Mouse (Mus musculus) forebrain, embryonic 16.5 days (tissue): ENCODE measurements around the gene Mrps10. TPM values are rescaled to one million over a fixed set of nuclear protein-coding genes. Genes with fewer than 3 reads are reported as not detected.

Experiments
- ATAC-seq: fragments of 200-750 bp; cut with Nextera tagmentation; 2 replicates; pipeline ENCODE4 v1.8.0; 2017; ENCODE audit warnings: mild to moderate bottlenecking, moderate library complexity
- H3K27ac ChIP-seq: fragments of 300-500 bp; sonication (generic); 2 replicates; pipeline ENCODE4 v1.5.1; 2014; ENCODE audit warnings: low read length, control low read depth
- H3K27me3 ChIP-seq: fragments of 300-500 bp; sonication (generic); replicated peaks from 2 replicates; pipeline ENCODE4 v1.6.1; 2014; ENCODE audit warnings: low read length; ENCODE audit not compliant: control insufficient read depth, insufficient read depth
- H3K36me3 ChIP-seq: fragments of 300-500 bp; sonication (generic); 2 replicates; pipeline ENCODE4 v1.6.1; 2014; ENCODE audit not compliant: control insufficient read depth, insufficient read depth
- H3K4me1 ChIP-seq: fragments of 300-500 bp; sonication (generic); replicated peaks from 2 replicates; pipeline ENCODE4 v1.6.1; 2014; ENCODE audit warnings: low read length; ENCODE audit not compliant: control insufficient read depth, insufficient read depth
- H3K4me2 ChIP-seq: fragments of 300-500 bp; sonication (generic); 2 replicates; pipeline ENCODE4 v1.6.1; 2014; ENCODE audit warnings: mild to moderate bottlenecking, low read length, control low read depth
- H3K4me3 ChIP-seq: fragments of 300-500 bp; sonication (generic); replicated peaks from 2 replicates; pipeline ENCODE4 v1.5.1; 2014; ENCODE audit warnings: mild to moderate bottlenecking, low read length, control low read depth
- H3K9ac ChIP-seq: fragments of 300-500 bp; sonication (generic); replicated peaks from 2 replicates; pipeline ENCODE4 v1.6.1; 2014; ENCODE audit warnings: low read depth, low read length, control low read depth
- H3K9me3 ChIP-seq: fragments of 300-500 bp; sonication (generic); 2 replicates; pipeline ENCODE4 v1.6.1; 2016; ENCODE audit warnings: low read length; ENCODE audit not compliant: control insufficient read depth
- WGBS: fragments of 180-500 bp; shearing (Covaris S2); extraction: QIAGEN DNeasy Blood & Tissue Kit; methylation state at CpG from one replicate; pipeline ENCODE4 v1.1.7; 2014; 5-methylcytosine and 5-hydroxymethylcytosine counted together
- polyA plus RNA-seq: library from polyadenylated mRNA; unstranded; fragments of >200 nt; fragmentation: Nextera tagmentation; extraction: Ambion mirVana; gene quantifications from 2 replicates; pipeline ENCODE4 v1.2.1, GENCODE M21; 2015

Mrps10 gene
- 72.2 and 74.1 TPM in 2 replicates for polyA plus RNA-seq

- Histone ChIP-seq H3K4me3 (peak within 1 kb of the TSS; percentile 84), H3K4me2 (peak within 1 kb of the TSS; percentile 91), H3K36me3 (peaks cover 10% of the 10 kb centered on the region; the same call in 1 of the 2 replicates), H3K9ac (peak within 1 kb of the TSS; percentile 70), H3K27me3 (peaks cover 20% of the 10 kb centered on the region), H3K9me3 (no peaks in the 10 kb centered on the region), H3K4me1 (peaks cover 10% of the 10 kb centered on the region), H3K27ac (peak within 1 kb of the TSS; percentile 76)
- 4% methylated on average over 35 of the region's 35 CpGs for WGBS
- peak; percentile 96 for ATAC-seq
These were observed at the start of gene Mrps10 for GRCm38 (mm10) chr17:47368401-47369086. Mrps10 (plus strand) TSS chr17:47368887.

- Histone ChIP-seq H3K4me1 (no peaks in the 10 kb centered on the region), H3K27ac (no peak overlapping the region), H3K27me3 (no peaks in the 10 kb centered on the region), H3K9ac (no peak overlapping the region), H3K4me3 (no peak overlapping the region), H3K9me3 (no peaks in the 10 kb centered on the region), H3K36me3 (no peaks in the 10 kb centered on the region), H3K4me2 (no peak overlapping the region)
- ATAC-seq, result no peak
- 76% methylated on average over 20 of the region's 20 CpGs for WGBS
These were observed 49.6 kb upstream of the Mrps10 start for GRCm38 (mm10) chr17:47318972-47319625.

DNA sequence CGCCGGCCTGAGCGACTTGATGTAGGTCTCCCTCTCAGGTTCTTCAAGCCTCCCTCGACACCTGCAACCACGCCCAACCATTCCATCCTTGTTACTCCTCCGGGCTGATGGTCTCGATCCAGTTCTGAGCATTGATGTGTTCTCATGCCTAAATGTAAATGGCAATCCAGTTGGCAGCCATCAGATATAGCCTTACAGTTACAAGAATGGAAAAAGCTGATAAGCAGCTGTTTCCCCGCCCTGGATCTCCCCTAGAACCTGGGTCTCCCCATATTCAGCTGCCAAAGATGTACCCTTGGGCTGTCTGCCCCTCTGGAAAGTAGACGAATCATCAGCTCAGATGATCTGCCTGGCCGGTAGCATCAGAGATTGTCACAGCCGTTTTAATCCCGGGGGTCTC, 48.9 kb upstream of the Mrps10 start:
- H3K27ac ChIP-seq, result no peak overlapping the region
- no peak for ATAC-seq
- H3K4me2 ChIP-seq, result no peak overlapping the region
- no peaks in the 10 kb centered on the region for H3K27me3 ChIP-seq
- no peak overlapping the region for H3K4me3 ChIP-seq
- H3K4me1 ChIP-seq, result no peaks in the 10 kb centered on the region
- H3K9me3 ChIP-seq, result no peaks in the 10 kb centered on the region
- 96% methylated on average over 12 of the region's 12 CpGs for WGBS
- H3K36me3 ChIP-seq, result no peaks in the 10 kb centered on the region
- no peak overlapping the region for H3K9ac ChIP-seq

- no peak for ATAC-seq
- H3K4me2 ChIP-seq, result no peak overlapping the region
- WGBS, result 88% methylated on average over 22 of the region's 22 CpGs
- no peak overlapping the region for H3K27ac ChIP-seq
- no peak overlapping the region for H3K4me3 ChIP-seq
- H3K27me3 ChIP-seq, result no peaks in the 10 kb centered on the region
- H3K9me3 ChIP-seq, result no peaks in the 10 kb centered on the region
- no peaks in the 10 kb centered on the region for H3K4me1 ChIP-seq
- H3K9ac ChIP-seq, result no peak overlapping the region
- H3K36me3 ChIP-seq, result no peaks in the 10 kb centered on the region
These were observed 46.3 kb upstream of the Mrps10 start for GRCm38 (mm10) chr17:47322128-47322990.

DNA sequence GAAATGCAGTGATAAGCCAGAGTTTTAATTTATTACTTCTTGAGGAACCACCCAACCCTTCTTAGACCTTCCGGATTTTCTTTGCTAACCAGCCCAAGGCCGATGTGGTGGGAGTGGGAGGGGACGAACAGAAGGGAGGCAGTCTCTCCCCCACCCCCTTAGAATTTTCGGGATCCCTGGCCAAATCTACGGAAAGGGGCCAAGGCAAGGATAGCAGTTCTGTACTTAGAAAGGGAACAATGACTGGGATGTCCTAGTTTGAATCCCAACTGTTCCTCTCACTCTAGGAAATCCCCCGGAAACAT, 45.7 kb upstream of the Mrps10 start:
- H3K36me3 ChIP-seq, result no peaks in the 10 kb centered on the region
- no peak overlapping the region for H3K9ac ChIP-seq
- no peak overlapping the region for H3K4me3 ChIP-seq
- H3K4me2 ChIP-seq, result no peak overlapping the region
- 95% methylated on average over 6 of the region's 6 CpGs for WGBS
- H3K27ac ChIP-seq, result no peak overlapping the region
- H3K4me1 ChIP-seq, result no peaks in the 10 kb centered on the region
- no peaks in the 10 kb centered on the region for H3K27me3 ChIP-seq
- ATAC-seq, result no peak
- no peaks in the 10 kb centered on the region for H3K9me3 ChIP-seq

DNA sequence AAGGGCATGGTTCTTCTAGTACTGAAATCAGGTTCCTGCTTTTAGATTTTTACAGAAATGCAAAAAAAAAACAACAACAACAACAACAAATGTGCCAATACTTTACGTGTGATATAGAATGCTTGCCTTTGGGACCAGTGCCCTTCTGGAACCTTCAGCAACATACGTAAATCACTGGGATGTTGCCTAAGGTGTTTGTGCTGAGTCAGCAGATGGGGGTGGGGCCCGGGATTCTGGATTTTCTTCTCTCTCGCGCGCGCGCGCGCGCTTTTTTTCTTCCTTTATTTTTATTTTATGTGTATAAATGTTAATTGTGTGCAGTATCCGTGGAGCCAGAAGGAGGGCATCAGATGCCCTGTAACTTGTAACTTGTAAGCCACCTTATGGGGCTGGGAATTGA, 41.1 kb upstream of the Mrps10 start:
- H3K4me3 ChIP-seq, result no peak overlapping the region
- no peaks in the 10 kb centered on the region for H3K9me3 ChIP-seq
- no peak overlapping the region for H3K27ac ChIP-seq
- WGBS, result 91% methylated on average over 12 of the region's 12 CpGs
- H3K4me2 ChIP-seq, result no peak overlapping the region
- ATAC-seq, result no peak
- H3K27me3 ChIP-seq, result no peaks in the 10 kb centered on the region
- H3K9ac ChIP-seq, result no peak overlapping the region
- H3K36me3 ChIP-seq, result peaks cover 6% of the 10 kb centered on the region; the same call in 1 of the 2 replicates
- H3K4me1 ChIP-seq, result 0 out of 2 replicates have a peak, but pooled peaks cover 4% of the 10 kb centered on the region

DNA sequence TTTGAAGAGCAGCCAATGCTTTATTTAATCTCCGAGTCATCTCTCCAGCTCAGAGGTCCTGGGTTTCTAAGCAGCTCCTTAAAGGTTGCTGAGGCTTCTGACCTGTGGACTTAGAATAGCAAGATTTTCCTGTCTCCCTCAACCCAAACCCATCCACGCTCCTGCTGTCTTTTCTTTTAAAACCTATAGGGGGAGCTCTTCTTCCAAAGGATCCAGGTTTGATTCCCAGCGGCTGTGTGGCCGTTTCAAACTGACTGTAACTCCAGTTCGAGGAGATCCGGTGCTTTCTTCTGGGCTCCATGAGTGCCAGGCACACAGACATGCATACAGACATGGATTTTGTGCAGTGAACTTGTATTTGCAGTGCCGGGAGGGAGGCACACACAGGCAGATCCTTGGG, 40.7 kb upstream of the Mrps10 start:
- no peaks in the 10 kb centered on the region for H3K9me3 ChIP-seq
- H3K27me3 ChIP-seq, result no peaks in the 10 kb centered on the region
- H3K27ac ChIP-seq, result no peak overlapping the region
- H3K4me3 ChIP-seq, result no peak overlapping the region
- H3K4me1 ChIP-seq, result 0 out of 2 replicates have a peak, but pooled peaks cover 4% of the 10 kb centered on the region
- no peak overlapping the region for H3K9ac ChIP-seq
- no peak for ATAC-seq
- peaks cover 6% of the 10 kb centered on the region; the same call in 1 of the 2 replicates for H3K36me3 ChIP-seq
- 70% methylated on average over 7 of the region's 7 CpGs for WGBS
- no peak overlapping the region for H3K4me2 ChIP-seq

- ATAC-seq, result no peak
- H3K27me3 ChIP-seq, result no peaks in the 10 kb centered on the region
- no peak overlapping the region for H3K27ac ChIP-seq
- no peak overlapping the region for H3K4me3 ChIP-seq
- WGBS, result 91% methylated on average over 26 of the region's 26 CpGs
- H3K9ac ChIP-seq, result no peak overlapping the region
- H3K9me3 ChIP-seq, result no peaks in the 10 kb centered on the region
- H3K36me3 ChIP-seq, result peaks cover 6% of the 10 kb centered on the region; the same call in 1 of the 2 replicates
- no peak overlapping the region for H3K4me2 ChIP-seq
- H3K4me1 ChIP-seq, result peaks cover 4% of the 10 kb centered on the region; the same call in 1 of the 2 replicates
These were observed 39.9 kb upstream of the Mrps10 start for GRCm38 (mm10) chr17:47328552-47329343.
